Mouse (Mus musculus): Measurements from ENCODE around the gene Elmod3. TPM values are rescaled to one million over a fixed set of nuclear protein-coding genes. Genes with fewer than 3 reads are reported as not detected.

The Elmod3 gene
- total and polyA plus RNA-seq, 2 experiments from 2014 or later: 17.6 to 21.9 TPM

- H3K27me3 ChIP-seq (ENCODE audit: control insufficient read depth, insufficient read depth, low read length): no peaks in the 10 kb centered on the region
- 78% methylated on average over 5 of the region's 5 CpGs for WGBS
- no peaks in the 10 kb centered on the region for H3K9me3 ChIP-seq (replicated peaks; ENCODE audit: control insufficient read depth, low read length)
- H3K4me3 ChIP-seq (ENCODE audit: low read depth, low read length): no peak overlapping the region
- 0 out of 2 replicates have a peak, but pooled peaks cover 11% of the 10 kb centered on the region for H3K36me3 ChIP-seq (replicated peaks; ENCODE audit: control insufficient read depth, insufficient read depth, low read length)
- DNase-seq (ENCODE audit: low spot score) (no peak), ATAC-seq (ENCODE audit: insufficient read depth, low read depth) (no peak)
- peaks cover 5% of the 10 kb centered on the region for H3K4me1 ChIP-seq (ENCODE audit: control insufficient read depth, insufficient read depth)
- no peak overlapping the region for H3K9ac ChIP-seq (replicated peaks; ENCODE audit: low read depth, low read length)
- peak; percentile 10; the same call in 1 of the 2 replicates for TF ChIP-seq CTCF (IDR thresholded peaks at IDR 0.05; ENCODE audit: low read depth)
- TF ChIP-seq EP300 (IDR thresholded peaks at IDR 0.05; ENCODE audit: low read depth): no peak
- no peak overlapping the region for H3K27ac ChIP-seq (ENCODE audit: low read depth)
- H3K4me2 ChIP-seq (ENCODE audit: low read depth, low read length): no peak overlapping the region
Measured at GRCm38 (mm10) chr6:72567508-72567907, 30.7 kb downstream of the Elmod3 start.

- DNase-seq (ENCODE audit: low spot score) (peak; percentile 87), ATAC-seq (ENCODE audit: insufficient read depth, low read depth) (peak; percentile 68)
- Histone ChIP-seq H3K4me1 (ENCODE audit: control insufficient read depth, insufficient read depth) (peaks cover 5% of the 10 kb centered on the region), H3K36me3 (replicated peaks; ENCODE audit: control insufficient read depth, insufficient read depth, low read length) (0 out of 2 replicates have a peak, but pooled peaks cover 11% of the 10 kb centered on the region), H3K9ac (replicated peaks; ENCODE audit: low read depth, low read length) (no peak overlapping the region), H3K9me3 (replicated peaks; ENCODE audit: control insufficient read depth, low read length) (no peaks in the 10 kb centered on the region), H3K4me3 (ENCODE audit: low read depth, low read length) (no peak overlapping the region), H3K27ac (ENCODE audit: low read depth) (0 out of 2 replicates have a peak overlapping the region, but pooled peaks have one; percentile 2), H3K4me2 (ENCODE audit: low read depth, low read length) (no peak overlapping the region), H3K27me3 (ENCODE audit: control insufficient read depth, insufficient read depth, low read length) (no peaks in the 10 kb centered on the region)
- TF ChIP-seq CTCF (IDR thresholded peaks at IDR 0.05; ENCODE audit: low read depth) (peak; percentile 89), EP300 (IDR thresholded peaks at IDR 0.05; ENCODE audit: low read depth) (no peak)
- WGBS: 6% methylated on average over 4 of the region's 4 CpGs
Measured at GRCm38 (mm10) chr6:72566044-72566443, 32.2 kb downstream of the Elmod3 start.

- H3K27ac ChIP-seq (ENCODE audit: low read depth): no peak overlapping the region
- H3K9me3 ChIP-seq (replicated peaks; ENCODE audit: control insufficient read depth, low read length): no peaks in the 10 kb centered on the region
- DNase-seq (ENCODE audit: low spot score) (no peak), ATAC-seq (ENCODE audit: insufficient read depth, low read depth) (no peak)
- no peaks in the 10 kb centered on the region for H3K27me3 ChIP-seq (ENCODE audit: control insufficient read depth, insufficient read depth, low read length)
- 77% methylated on average over 7 of the region's 7 CpGs for WGBS
- no peak overlapping the region for H3K4me3 ChIP-seq (ENCODE audit: low read depth, low read length)
- H3K36me3 ChIP-seq (replicated peaks; ENCODE audit: control insufficient read depth, insufficient read depth, low read length): 0 out of 2 replicates have a peak, but pooled peaks cover 11% of the 10 kb centered on the region
- H3K4me2 ChIP-seq (ENCODE audit: low read depth, low read length): no peak overlapping the region
- H3K9ac ChIP-seq (replicated peaks; ENCODE audit: low read depth, low read length): no peak overlapping the region
- TF ChIP-seq CTCF (IDR thresholded peaks at IDR 0.05; ENCODE audit: low read depth) (no peak), EP300 (IDR thresholded peaks at IDR 0.05; ENCODE audit: low read depth) (no peak)
- H3K4me1 ChIP-seq (ENCODE audit: control insufficient read depth, insufficient read depth): peaks cover 5% of the 10 kb centered on the region
Measured at GRCm38 (mm10) chr6:72565506-72565905, 32.7 kb downstream of the Elmod3 start.

- TF ChIP-seq EP300 (IDR thresholded peaks at IDR 0.05; ENCODE audit: low read depth): no peak
- TF ChIP-seq CTCF (IDR thresholded peaks at IDR 0.05; ENCODE audit: low read depth): no peak
- Histone ChIP-seq H3K4me3 (ENCODE audit: low read depth, low read length) (no peak overlapping the region), H3K4me1 (ENCODE audit: control insufficient read depth, insufficient read depth) (no peaks in the 10 kb centered on the region; the same call in 1 of the 2 replicates), H3K27me3 (ENCODE audit: control insufficient read depth, insufficient read depth, low read length) (no peaks in the 10 kb centered on the region), H3K36me3 (replicated peaks; ENCODE audit: control insufficient read depth, insufficient read depth, low read length) (0 out of 2 replicates have a peak, but pooled peaks cover 5% of the 10 kb centered on the region), H3K9me3 (replicated peaks; ENCODE audit: control insufficient read depth, low read length) (no peaks in the 10 kb centered on the region), H3K4me2 (ENCODE audit: low read depth, low read length) (no peak overlapping the region), H3K9ac (replicated peaks; ENCODE audit: low read depth, low read length) (no peak overlapping the region; the same call in 1 of the 2 replicates), H3K27ac (ENCODE audit: low read depth) (no peak overlapping the region)
- DNase-seq (ENCODE audit: low spot score) (no peak), ATAC-seq (ENCODE audit: insufficient read depth, low read depth) (peak; percentile 29; the same call in 1 of the 2 replicates)
- WGBS: 82% methylated on average over 5 of the region's 5 CpGs
Measured at GRCm38 (mm10) chr6:72562894-72563293, 35.3 kb downstream of the Elmod3 start.

GRCm38 (mm10) chr6:72562486-72562885 is 35.7 kb downstream of the Elmod3 start:
- DNase-seq (ENCODE audit: low spot score) (no peak), ATAC-seq (ENCODE audit: insufficient read depth, low read depth) (no peak)
- Histone ChIP-seq H3K9me3 (replicated peaks; ENCODE audit: control insufficient read depth, low read length) (no peaks in the 10 kb centered on the region), H3K9ac (replicated peaks; ENCODE audit: low read depth, low read length) (no peak overlapping the region; the same call in 1 of the 2 replicates), H3K27ac (ENCODE audit: low read depth) (no peak overlapping the region), H3K36me3 (replicated peaks; ENCODE audit: control insufficient read depth, insufficient read depth, low read length) (0 out of 2 replicates have a peak, but pooled peaks cover under 1% of the 10 kb centered on the region), H3K27me3 (ENCODE audit: control insufficient read depth, insufficient read depth, low read length) (no peaks in the 10 kb centered on the region), H3K4me3 (ENCODE audit: low read depth, low read length) (no peak overlapping the region), H3K4me2 (ENCODE audit: low read depth, low read length) (no peak overlapping the region), H3K4me1 (ENCODE audit: control insufficient read depth, insufficient read depth) (no peaks in the 10 kb centered on the region; the same call in 1 of the 2 replicates)
- WGBS: 63% methylated on average over 6 of the region's 6 CpGs
- no peak for TF ChIP-seq CTCF (IDR thresholded peaks at IDR 0.05; ENCODE audit: low read depth)
- no peak for TF ChIP-seq EP300 (IDR thresholded peaks at IDR 0.05; ENCODE audit: low read depth)

- Histone ChIP-seq H3K27me3 (ENCODE audit: control insufficient read depth, insufficient read depth, low read length) (no peaks in the 10 kb centered on the region), H3K4me2 (ENCODE audit: low read depth, low read length) (no peak overlapping the region), H3K4me3 (ENCODE audit: low read depth, low read length) (no peak overlapping the region), H3K9me3 (replicated peaks; ENCODE audit: control insufficient read depth, low read length) (no peaks in the 10 kb centered on the region), H3K4me1 (ENCODE audit: control insufficient read depth, insufficient read depth) (no peaks in the 10 kb centered on the region; the same call in 1 of the 2 replicates), H3K36me3 (replicated peaks; ENCODE audit: control insufficient read depth, insufficient read depth, low read length) (no peaks in the 10 kb centered on the region), H3K27ac (ENCODE audit: low read depth) (no peak overlapping the region), H3K9ac (replicated peaks; ENCODE audit: low read depth, low read length) (no peak overlapping the region)
- TF ChIP-seq CTCF (IDR thresholded peaks at IDR 0.05; ENCODE audit: low read depth): no peak
- no peak for TF ChIP-seq EP300 (IDR thresholded peaks at IDR 0.05; ENCODE audit: low read depth)
- no peak for ATAC-seq (ENCODE audit: insufficient read depth, low read depth)
- WGBS: 79% methylated on average over 8 of the region's 8 CpGs
- DNase-seq (ENCODE audit: low spot score): no peak
Measured at GRCm38 (mm10) chr6:72560801-72561200, 37.4 kb downstream of the Elmod3 start.

Measured in heart, postnatal 0 days (tissue).